Mouse (Mus musculus): ENCODE measurements around the gene Dnajc1.

Dnajc1 gene

DNA sequence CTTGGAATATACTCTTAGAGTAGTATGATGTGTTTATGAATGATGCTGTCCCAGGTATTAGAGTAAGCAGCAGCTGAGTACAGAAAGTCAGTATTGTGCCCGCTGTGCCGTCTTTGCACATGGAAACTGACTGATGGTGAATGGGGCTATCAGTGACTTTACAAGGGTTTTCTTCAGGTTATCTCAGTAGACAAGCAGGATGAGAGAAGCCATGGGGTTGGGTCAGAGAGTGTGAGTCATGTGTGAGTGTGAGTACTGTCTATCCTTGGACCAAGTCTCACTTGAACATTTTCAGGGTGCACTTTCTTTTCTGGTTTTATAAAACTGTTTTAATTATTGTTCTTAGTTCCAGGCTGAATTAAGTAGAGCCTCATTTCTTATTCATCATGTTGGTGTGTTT lies 204.3 kb downstream of the Dnajc1 start:
- DNase-seq, result no peak

DNA sequence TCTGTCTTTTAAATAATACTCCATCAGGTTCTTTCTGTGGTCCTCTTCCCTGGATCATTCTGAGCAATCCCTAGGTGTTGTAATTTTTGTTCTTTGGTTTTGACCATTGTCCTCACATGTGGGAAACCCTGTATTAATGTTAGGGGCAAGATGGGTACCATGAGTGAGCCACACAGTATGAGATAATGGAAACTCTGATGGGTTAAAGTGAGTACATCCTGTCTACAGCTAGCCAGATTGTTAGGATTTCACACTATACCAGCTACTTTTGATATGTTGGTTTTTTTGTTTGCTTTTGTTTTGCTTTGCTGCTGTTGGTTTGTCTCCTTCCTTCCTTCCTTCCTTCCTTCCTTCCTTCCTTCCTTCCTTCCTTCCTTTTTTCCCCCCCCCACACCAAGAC lies 209.6 kb downstream of the Dnajc1 start:
- no peak for DNase-seq

DNA sequence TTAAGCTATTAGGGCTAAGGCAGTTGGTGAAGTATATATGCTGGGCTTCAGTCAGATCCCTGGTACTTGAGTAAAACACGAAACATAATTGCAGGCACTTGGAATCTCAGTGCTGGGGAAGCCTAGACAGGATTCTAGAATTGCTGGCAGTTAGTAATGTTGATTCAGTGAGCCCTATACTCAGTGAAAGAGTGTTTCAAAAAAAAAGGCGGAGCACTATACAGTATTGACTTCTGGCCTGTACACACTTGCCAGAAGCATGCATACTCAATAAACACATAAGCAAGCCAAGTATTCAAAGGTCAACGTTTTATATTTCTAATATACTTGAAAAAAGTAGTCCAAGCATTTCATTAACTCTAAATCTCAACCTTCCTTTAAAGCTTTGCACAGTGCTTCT lies 211.0 kb downstream of the Dnajc1 start:
- no peak for DNase-seq

DNA sequence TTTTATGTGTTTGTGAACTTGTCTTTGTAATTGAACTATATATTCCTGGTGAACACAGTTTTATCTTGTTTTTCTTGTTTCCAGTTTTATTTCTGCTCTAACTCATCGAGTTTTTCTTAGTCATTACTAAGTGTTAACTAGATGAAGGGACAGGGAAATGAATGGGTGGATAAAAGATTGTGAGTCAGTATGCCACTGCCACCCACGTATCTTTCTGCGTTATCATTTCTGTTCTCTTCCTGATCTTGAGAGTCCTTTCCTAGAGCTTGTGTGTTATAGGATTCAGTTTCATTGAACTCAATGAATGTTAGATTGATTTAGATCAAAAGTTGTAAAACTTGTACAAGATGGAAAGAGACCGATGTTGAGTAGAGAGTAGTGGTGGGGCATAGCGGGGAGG lies 212.3 kb downstream of the Dnajc1 start:
- DNase-seq, result no peak

DNA sequence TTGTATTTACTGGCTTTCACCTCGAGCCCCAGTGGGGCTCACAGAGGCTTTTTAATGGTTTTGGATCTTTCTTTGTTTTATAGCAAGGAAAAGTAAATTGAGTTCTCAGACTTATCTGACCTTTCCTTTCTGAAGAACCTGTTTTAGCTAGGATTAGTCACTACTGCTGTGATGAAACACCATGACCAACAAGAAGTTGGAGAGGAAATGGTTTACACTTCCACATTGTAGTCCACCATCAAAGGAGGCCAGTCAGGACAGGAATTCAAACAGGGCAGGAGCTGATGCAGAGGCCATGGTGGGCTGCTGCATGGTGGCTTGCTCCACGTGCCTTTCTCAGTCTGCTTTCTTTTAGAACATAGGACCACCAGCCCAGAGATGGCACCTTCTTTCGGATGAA lies 216.4 kb downstream of the Dnajc1 start:
- DNase-seq, result no peak

DNA sequence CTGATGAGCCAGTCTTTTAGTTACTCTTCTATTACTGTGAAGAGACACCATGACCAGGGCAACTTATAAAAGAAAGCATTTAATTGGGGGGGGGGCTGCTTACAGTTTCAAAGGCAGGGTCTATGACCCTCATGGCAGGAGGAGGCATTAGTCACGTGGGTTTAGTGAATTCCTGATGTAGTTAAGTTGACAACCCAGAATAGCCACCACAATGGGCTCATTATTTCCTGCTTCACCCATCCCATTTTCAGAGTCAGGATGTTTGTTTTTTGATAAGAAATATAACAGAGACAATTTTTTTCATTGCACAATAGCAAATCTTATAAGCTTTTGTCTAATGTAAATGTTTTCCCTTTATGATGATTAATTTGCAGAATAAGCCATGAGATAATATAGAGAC lies 217.4 kb downstream of the Dnajc1 start:
- no peak for DNase-seq

DNA sequence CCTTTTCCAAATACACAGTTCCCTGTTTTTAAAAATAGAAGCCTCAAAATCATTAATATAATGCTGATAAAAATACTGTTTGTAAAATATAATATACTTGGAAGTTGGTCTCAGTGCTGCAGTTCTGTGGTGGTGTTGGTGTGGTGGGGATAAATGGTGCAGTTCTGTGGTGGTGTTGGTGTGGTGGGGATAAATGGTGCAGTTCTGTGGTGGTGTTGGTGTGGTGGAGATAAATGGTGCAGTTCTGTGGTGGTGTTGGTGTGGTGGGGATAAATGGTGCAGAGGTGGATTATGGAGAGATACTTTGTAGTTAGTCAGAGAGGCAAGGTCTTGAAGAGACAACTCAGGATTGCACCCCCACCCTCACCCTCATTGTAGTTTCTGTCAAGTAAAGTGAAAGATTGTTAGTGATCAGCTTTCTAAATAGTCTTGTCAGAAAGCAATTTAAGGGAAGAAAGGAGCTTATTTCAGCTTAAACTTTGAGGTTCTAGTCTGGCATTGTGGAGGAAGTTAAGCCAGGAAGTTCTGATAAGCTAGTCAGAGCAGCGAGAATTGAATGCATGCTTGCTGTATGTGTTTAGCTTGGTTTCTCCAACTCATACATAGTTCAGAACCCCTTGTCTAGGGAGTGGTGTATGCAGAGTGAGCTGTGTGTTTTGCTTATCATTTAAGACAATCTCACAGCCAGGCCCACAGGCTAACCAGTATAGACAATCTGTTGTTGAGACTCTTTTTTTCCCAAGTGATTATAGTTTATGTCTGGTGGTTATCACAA lies 223.3 kb downstream of the Dnajc1 start:
- DNase-seq, result no peak

DNA sequence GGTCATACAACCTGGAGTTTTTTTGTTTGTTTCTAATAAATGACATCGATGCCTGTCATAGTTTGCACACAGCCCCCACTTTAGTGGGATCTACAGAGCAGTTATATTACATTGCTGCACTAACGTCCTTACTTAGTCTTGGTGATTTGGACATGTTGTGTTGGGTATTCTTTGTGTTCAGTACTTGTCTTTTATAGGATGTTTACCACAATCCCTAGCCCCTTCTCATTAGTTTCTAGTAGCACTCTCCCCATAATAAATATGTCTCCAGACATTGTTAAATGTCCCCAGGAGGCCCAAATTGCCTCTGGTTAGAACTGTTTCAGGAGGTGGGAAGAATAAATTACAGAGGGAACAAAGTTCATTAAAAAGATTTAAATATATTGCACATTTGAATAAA lies 227.1 kb downstream of the Dnajc1 start:
- DNase-seq, result no peak

DNA sequence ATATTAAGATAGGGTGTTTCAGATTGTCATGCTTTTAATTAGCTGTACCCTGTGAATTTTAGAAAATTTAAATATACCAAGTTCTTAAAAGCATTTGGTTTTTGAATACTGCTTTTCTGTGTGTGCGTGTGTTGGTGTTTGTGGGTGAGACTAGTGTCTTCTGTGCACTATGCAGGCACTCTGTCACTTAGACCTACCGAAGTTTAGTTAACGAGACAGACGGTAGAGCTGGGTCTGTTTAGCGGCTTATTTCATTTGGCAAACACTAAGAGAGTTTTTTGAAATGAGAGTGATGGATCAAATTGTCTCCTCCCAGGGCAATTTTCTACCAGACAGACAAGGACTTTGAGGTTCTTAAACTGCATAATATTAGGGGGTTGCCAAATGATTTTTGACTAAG lies 231.6 kb downstream of the Dnajc1 start:
- no peak for DNase-seq

DNA sequence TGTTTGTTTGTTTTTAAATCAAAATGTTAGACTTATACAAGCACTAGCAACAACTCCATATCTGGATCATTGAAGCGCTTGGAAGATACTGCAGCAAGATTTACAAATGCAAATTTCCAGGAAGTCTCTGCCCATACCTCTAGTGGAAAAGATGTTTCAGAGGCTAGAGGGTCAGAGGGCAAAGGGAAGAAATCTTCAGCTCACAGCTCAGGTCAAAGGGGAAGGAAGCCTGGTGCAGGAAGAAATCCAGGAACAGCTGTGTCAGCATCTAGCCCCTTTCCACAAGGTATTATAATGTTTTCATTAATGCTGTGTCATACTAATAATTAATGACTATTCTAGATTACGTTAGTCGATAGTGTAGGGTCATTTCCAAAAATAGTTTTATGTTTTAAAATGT lies 233.2 kb downstream of the Dnajc1 start:
- DNase-seq, result no peak

DNA sequence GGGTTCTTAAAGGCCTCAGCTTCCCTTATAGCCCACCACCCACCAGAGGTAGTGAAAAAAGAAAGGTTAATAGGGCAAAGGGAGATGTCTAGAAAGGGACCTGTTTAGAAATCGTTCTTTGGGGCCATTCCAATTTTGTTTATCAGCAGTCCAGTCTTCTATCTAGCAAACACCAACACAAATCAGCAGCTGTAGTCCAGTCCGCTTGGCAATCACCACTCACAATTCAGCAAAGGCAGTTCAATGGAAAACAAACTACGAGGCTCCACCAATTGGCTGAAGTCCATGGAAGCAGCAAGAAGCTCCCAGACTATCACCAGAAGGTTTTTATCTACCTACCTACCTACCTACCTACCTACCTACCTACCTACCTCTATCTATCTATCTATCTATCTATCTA lies 236.5 kb downstream of the Dnajc1 start:
- DNase-seq, result no peak

All from layer of hippocampus, adult 9-11 months (tissue).